In the genomic region with DNA sequence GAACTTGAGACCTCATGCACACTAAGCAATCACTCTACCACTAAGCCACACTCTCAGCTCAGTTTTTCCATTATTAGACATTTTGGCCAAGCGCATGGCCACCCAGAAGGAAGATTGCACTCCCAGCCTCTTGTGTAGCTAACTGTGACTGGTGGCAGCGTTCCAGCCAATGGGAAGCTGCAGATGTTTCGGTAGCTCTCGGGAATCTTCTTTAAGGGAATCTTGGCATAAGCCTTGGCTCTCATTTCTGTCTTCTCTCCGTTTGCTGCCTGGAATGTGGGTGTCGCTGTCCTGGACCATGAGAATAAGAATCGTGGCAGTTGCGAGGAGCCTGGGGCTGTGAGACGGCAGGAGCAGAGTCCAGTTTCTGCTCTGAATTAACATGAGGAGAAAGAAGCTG, we compare ENCODE assay signal across 11 mouse cellular contexts. TPM values are rescaled to one million over a fixed set of nuclear protein-coding genes. Genes with fewer than 3 reads are reported as not detected.
A peak's percentile ranks its signal among the peaks of the same experiment; 100 is the strongest.
DNase-seq lines count a peak whose midpoint lies in the region; ATAC-seq and TF ChIP-seq lines count a peak whose summit lies in the region.
"Had no signal": no experiment of that assay in that cellular context is flagged by ENCODE, and none has a peak within 500 bp of the region (broad histone marks: within the 10 kb centered on the region; RNA-seq: fewer than 3 reads in every experiment).

No protein-coding gene starts in this region.

- no peak for TF ChIP-seq CTCF in hindbrain, postnatal 0 days (IDR thresholded peaks at IDR 0.05; ENCODE audit: low read depth)
- TF ChIP-seq CTCF in kidney, postnatal 0 days (IDR thresholded peaks at IDR 0.05; ENCODE audit: low read depth), result no peak

- H3K4me1 ChIP-seq in hindbrain, postnatal 0 days (ENCODE audit: insufficient read depth, low read length), result 0 out of 2 replicates have a peak, but pooled peaks cover 7% of the 10 kb centered on the region
- peaks cover 13% of the 10 kb centered on the region for H3K4me1 ChIP-seq in hindbrain, embryonic 12.5 days
- H3K4me1 ChIP-seq in kidney, postnatal 0 days (replicated peaks; ENCODE audit: insufficient read depth, low read length), result 0 out of 2 replicates have a peak, but pooled peaks cover 6% of the 10 kb centered on the region
- H3K4me1 ChIP-seq in stomach, embryonic 16.5 days (ENCODE audit: control insufficient read depth, insufficient read depth, low read length), result peaks cover 11% of the 10 kb centered on the region; the same call in 1 of the 2 replicates

- no peak overlapping the region for H3K9ac ChIP-seq in hindbrain, postnatal 0 days (replicated peaks; ENCODE audit: low read length)
- no peak overlapping the region for H3K9ac ChIP-seq in hindbrain, embryonic 12.5 days
- no peak overlapping the region for H3K9ac ChIP-seq in kidney, postnatal 0 days (ENCODE audit: low read depth, low read length)
- H3K9ac ChIP-seq in stomach, embryonic 16.5 days (ENCODE audit: low read length), result no peak overlapping the region
- H3K9ac ChIP-seq: limb, embryonic 12.5 days had no signal

- no peaks in the 10 kb centered on the region for H3K9me3 ChIP-seq in hindbrain, postnatal 0 days (ENCODE audit: low read length)
- H3K9me3 ChIP-seq in hindbrain, embryonic 12.5 days (replicated peaks), result no peaks in the 10 kb centered on the region
- H3K9me3 ChIP-seq in kidney, postnatal 0 days (replicated peaks; ENCODE audit: low read length), result no peaks in the 10 kb centered on the region
- H3K9me3 ChIP-seq in stomach, embryonic 16.5 days (replicated peaks; ENCODE audit: control insufficient read depth, low read length), result no peaks in the 10 kb centered on the region
- H3K9me3 ChIP-seq: limb, embryonic 12.5 days had no signal

- no peaks in the 10 kb centered on the region for H3K27me3 ChIP-seq in hindbrain, postnatal 0 days (ENCODE audit: insufficient read depth, low read length)
- 0 out of 2 replicates have a peak, but pooled peaks cover 2% of the 10 kb centered on the region for H3K27me3 ChIP-seq in hindbrain, embryonic 12.5 days
- no peaks in the 10 kb centered on the region for H3K27me3 ChIP-seq in kidney, postnatal 0 days (ENCODE audit: insufficient read depth, low read length)
- H3K27me3 ChIP-seq in stomach, embryonic 16.5 days (ENCODE audit: control insufficient read depth, insufficient read depth, low read length), result no peaks in the 10 kb centered on the region
- H3K27me3 ChIP-seq: limb, embryonic 12.5 days had no signal

- WGBS in hindbrain, postnatal 0 days, result 39% methylated on average over 9 of the region's 9 CpGs
- 59% methylated on average over 9 of the region's 9 CpGs for WGBS in hindbrain, embryonic 12.5 days
- 49% methylated on average over 9 of the region's 9 CpGs for WGBS in kidney, postnatal 0 days
- 34% methylated on average over 9 of the region's 9 CpGs for WGBS in stomach, embryonic 16.5 days

- ATAC-seq in hindbrain, postnatal 0 days, result no peak
- no peak for ATAC-seq in hindbrain, embryonic 12.5 days (ENCODE audit: low FRiP score)
- ATAC-seq in kidney, postnatal 0 days (replicated peaks; ENCODE audit: low FRiP score, low read depth), result no peak
- peak; percentile 73; the same call in 1 of the 2 replicates for ATAC-seq in stomach, embryonic 16.5 days (ENCODE audit: insufficient read depth, low FRiP score)
- no peak for ATAC-seq in megakaryocyte, adult 5-6 weeks (ENCODE audit: poor library complexity, severe bottlenecking)
- ATAC-seq: hindbrain, embryonic 16.5 days had no signal

- 0 out of 2 replicates have a peak overlapping the region, but pooled peaks have one; percentile 18 for H3K4me2 ChIP-seq in hindbrain, postnatal 0 days (ENCODE audit: low read depth, low read length)
- H3K4me2 ChIP-seq in hindbrain, embryonic 12.5 days (replicated peaks), result no peak overlapping the region
- H3K4me2 ChIP-seq in kidney, postnatal 0 days (ENCODE audit: low read length), result no peak overlapping the region
- peak overlapping the region; percentile 20; the same call in 1 of the 2 replicates for H3K4me2 ChIP-seq in stomach, embryonic 16.5 days (ENCODE audit: low read depth, low read length)
- H3K4me2 ChIP-seq: limb, embryonic 12.5 days; midbrain, embryonic 11.5 days had no signal

- no peak overlapping the region for H3K27ac ChIP-seq in hindbrain, postnatal 0 days
- H3K27ac ChIP-seq in hindbrain, embryonic 12.5 days, result no peak overlapping the region
- no peak overlapping the region for H3K27ac ChIP-seq in kidney, postnatal 0 days
- peak overlapping the region; percentile 72 for H3K27ac ChIP-seq in stomach, embryonic 16.5 days (ENCODE audit: low read length)
- H3K27ac ChIP-seq: limb, embryonic 12.5 days had no signal

- no peak overlapping the region for H3K4me3 ChIP-seq in hindbrain, postnatal 0 days (ENCODE audit: low read length)
- no peak overlapping the region for H3K4me3 ChIP-seq in hindbrain, embryonic 12.5 days
- no peak overlapping the region for H3K4me3 ChIP-seq in kidney, postnatal 0 days (replicated peaks; ENCODE audit: low read depth, low read length)
- H3K4me3 ChIP-seq in stomach, embryonic 16.5 days (replicated peaks; ENCODE audit: low read length), result no peak overlapping the region
- H3K4me3 ChIP-seq: limb, embryonic 12.5 days had no signal

- H3K36me3 ChIP-seq in hindbrain, postnatal 0 days (ENCODE audit: insufficient read depth, low read length), result no peaks in the 10 kb centered on the region
- H3K36me3 ChIP-seq in hindbrain, embryonic 12.5 days, result no peaks in the 10 kb centered on the region
- no peaks in the 10 kb centered on the region for H3K36me3 ChIP-seq in kidney, postnatal 0 days (ENCODE audit: insufficient read depth, low read length)
- H3K36me3 ChIP-seq in stomach, embryonic 16.5 days (ENCODE audit: control insufficient read depth, insufficient read depth, low read length), result no peaks in the 10 kb centered on the region
- H3K36me3 ChIP-seq: limb, embryonic 12.5 days had no signal

- peak; percentile 52 for DNase-seq in hindbrain, postnatal 0 days (ENCODE audit: low spot score)
- DNase-seq in testis, postnatal 10 days (ENCODE audit: low spot score), result peak; percentile 79
- DNase-seq in testis, postnatal 14 days (ENCODE audit: low spot score), result no peak
- DNase-seq in kidney, postnatal 0 days (ENCODE audit: low spot score), result peak; percentile 78
- no peak for DNase-seq in spleen, adult 12 weeks (ENCODE audit: low spot score)

RNA-seq across cellular contexts. Expression of a gene that starts 28.3 kb away (rescaled TPM):
- total RNA-seq in hindbrain, postnatal 0 days (2014; rRNA removed), result 14.7 and 38.7 TPM in 2 replicates
- 2.6 TPM in 2 replicates for polyA plus RNA-seq in hindbrain, postnatal 0 days (2015; fragmentation: Nextera tagmentation; extraction: Ambion mirVana)
- 15.0 and 20.9 TPM in 2 replicates for polyA plus RNA-seq in hindbrain, embryonic 12.5 days (2016; fragmentation: Nextera tagmentation; extraction: Ambion mirVana)
- 5.5 and 6.2 TPM in 2 replicates for polyA plus RNA-seq in kidney, postnatal 0 days (2015; fragmentation: Nextera tagmentation; extraction: Ambion mirVana)
- polyA plus RNA-seq in stomach, embryonic 16.5 days (2015; fragmentation: Nextera tagmentation; extraction: Ambion mirVana), result 10.4 and 11.2 TPM in 2 replicates
- not detected in 2 replicates for total RNA-seq in megakaryocyte, adult 5-6 weeks (2015)
- total RNA-seq in megakaryocyte, adult 5-6 weeks (2017), result not detected in 2 replicates

Comparison
In these comparisons a context has a peak if more than half of its experiments do, and no peak if none do; other contexts are left out.
1. DNase-seq: peak in hindbrain, postnatal 0 days (single experiment), testis, postnatal 10 days (single experiment) and kidney, postnatal 0 days (single experiment); none in testis, postnatal 14 days (single experiment) and spleen, adult 12 weeks (single experiment).
2. H3K4me2 ChIP-seq: peak in hindbrain, postnatal 0 days (single experiment) and stomach, embryonic 16.5 days (single experiment); none in hindbrain, embryonic 12.5 days (single experiment) and kidney, postnatal 0 days (single experiment).